Mouse (Mus musculus) bone marrow macrophage, adult 2 months (primary cell): ENCODE data around the gene Inpp4a. TPM values are rescaled to one million over a fixed set of nuclear protein-coding genes. Genes with fewer than 3 reads are reported as not detected.

Experiments
- H3K27ac ChIP-seq: 2 replicates; pipeline ENCODE4 v1.5.1; 2012; ENCODE audit warnings: low read depth, low read length; ENCODE audit not compliant: insufficient read depth
- H3K4me1 ChIP-seq: 2 replicates; pipeline ENCODE4 v1.6.1; 2012; ENCODE audit warnings: low read length; ENCODE audit not compliant: control insufficient read depth, insufficient read depth
- H3K4me3 ChIP-seq: 2 replicates; pipeline ENCODE4 v1.5.1; 2012; ENCODE audit warnings: mild to moderate bottlenecking, low read length, moderate library complexity; ENCODE audit not compliant: insufficient read depth
- CTCF ChIP-seq: IDR thresholded peaks from 2 replicates; pipeline ENCODE4 v1.5.1; 2012; ENCODE audit warnings: low read depth, mild to moderate bottlenecking, low read length, moderate library complexity
- POLR2A ChIP-seq: IDR thresholded peaks from 2 replicates; pipeline ENCODE4 v1.6.1; 2012; ENCODE audit warnings: mild to moderate bottlenecking, low read depth, low read length, borderline replicate concordance
- polyA plus RNA-seq: library from polyadenylated mRNA; stranded (reverse); fragments of >200 nt; gene quantifications from 2 replicates; pipeline ENCODE4 v1.2.4, GENCODE M21; 2012; ENCODE audit not compliant: missing spikeins, insufficient read depth, insufficient read length

Inpp4a gene
- polyA plus RNA-seq = 40.1 and 40.7 TPM in 2 replicates

GRCm38 (mm10) chr1:37299540-37300491, at the start of gene Inpp4a:
Inpp4a (plus strand) TSS chr1:37299865.
- H3K27ac ChIP-seq = peak within 1 kb of the TSS; percentile 68

GRCm38 (mm10) chr1:37250643-37251310, 48.9 kb upstream of the Inpp4a start:
- no peak for TF ChIP-seq POLR2A
- TF ChIP-seq CTCF = peak; percentile 80
- Histone ChIP-seq H3K4me3 (no peak overlapping the region), H3K4me1 (peaks cover 4% of the 10 kb centered on the region), H3K27ac (no peak overlapping the region)

More at GRCm38 (mm10) chr1:37299540-37300491, at the start of gene Inpp4a:
- Histone ChIP-seq H3K4me1 (peaks cover 21% of the 10 kb centered on the region), H3K4me3 (peak within 1 kb of the TSS; percentile 73)
- TF ChIP-seq CTCF (no peak), POLR2A (no peak; the same call in 1 of the 2 replicates)

GRCm38 (mm10) chr1:37258443-37258842, 41.2 kb upstream of the Inpp4a start:
- TF ChIP-seq POLR2A = no peak
- TF ChIP-seq CTCF = no peak
- H3K27ac ChIP-seq = no peak overlapping the region
- H3K4me1 ChIP-seq = no peaks in the 10 kb centered on the region
- H3K4me3 ChIP-seq = no peak overlapping the region

DNA sequence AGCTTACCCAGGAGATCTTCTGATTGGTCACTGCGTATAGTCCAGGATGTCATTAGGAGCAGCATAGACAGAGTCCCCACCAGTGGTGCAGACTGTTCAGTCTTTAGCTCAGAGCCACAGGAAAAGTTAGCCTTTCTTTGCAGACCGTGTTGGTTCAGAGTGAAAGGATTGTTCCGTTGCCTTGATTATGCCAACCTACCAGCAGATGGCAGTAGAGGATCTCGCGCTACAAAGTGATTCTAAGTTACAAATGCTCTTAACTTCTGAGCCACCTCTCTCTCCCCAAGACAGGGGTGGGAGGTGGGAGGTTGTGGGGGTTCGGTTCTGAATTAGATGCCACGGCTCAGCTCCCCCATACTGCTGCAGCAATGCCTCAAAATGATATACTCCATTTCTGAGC, 27.2 kb upstream of the Inpp4a start:
- no peak overlapping the region for H3K4me3 ChIP-seq
- H3K4me1 ChIP-seq = no peaks in the 10 kb centered on the region
- no peak overlapping the region for H3K27ac ChIP-seq
- TF ChIP-seq CTCF (peak; percentile 55), POLR2A (no peak)

GRCm38 (mm10) chr1:37286556-37286955, 13.1 kb upstream of the Inpp4a start:
- Histone ChIP-seq H3K4me1 (no peaks in the 10 kb centered on the region), H3K27ac (no peak overlapping the region), H3K4me3 (no peak overlapping the region)
- TF ChIP-seq CTCF (no peak), POLR2A (no peak)

GRCm38 (mm10) chr1:37287748-37288147, 11.9 kb upstream of the Inpp4a start:
- TF ChIP-seq POLR2A = no peak
- TF ChIP-seq CTCF = no peak
- no peak overlapping the region for H3K27ac ChIP-seq

GRCm38 (mm10) chr1:37288181-37288935, 11.3 kb upstream of the Inpp4a start:
- TF ChIP-seq CTCF (no peak), POLR2A (no peak)
- H3K4me3 ChIP-seq = no peak overlapping the region
- H3K4me1 ChIP-seq = no peaks in the 10 kb centered on the region
- no peak overlapping the region for H3K27ac ChIP-seq

More at GRCm38 (mm10) chr1:37287748-37288147, 11.9 kb upstream of the Inpp4a start:
- Histone ChIP-seq H3K4me3 (no peak overlapping the region), H3K4me1 (no peaks in the 10 kb centered on the region)

DNA sequence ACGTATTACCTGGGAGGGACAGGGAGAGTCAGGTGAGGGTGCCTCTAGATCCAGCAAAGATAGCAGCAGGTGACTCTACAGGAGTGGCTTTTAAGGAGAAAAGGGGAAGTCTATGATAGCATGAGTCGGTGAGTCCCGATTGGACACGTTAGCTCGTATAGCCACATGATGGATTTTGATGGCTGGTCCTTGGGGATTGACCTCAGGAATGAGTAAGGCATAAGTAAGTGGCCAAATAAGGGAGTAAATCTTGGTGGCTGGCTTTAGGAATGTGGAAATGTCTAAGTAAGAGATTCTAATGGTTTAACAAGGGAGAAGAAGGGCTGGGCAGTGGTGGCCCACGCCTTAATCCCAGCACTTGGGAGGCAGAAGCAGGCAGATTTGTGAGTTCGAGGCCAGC, 10.7 kb upstream of the Inpp4a start:
- Histone ChIP-seq H3K4me3 (no peak overlapping the region), H3K27ac (no peak overlapping the region), H3K4me1 (no peaks in the 10 kb centered on the region)
- TF ChIP-seq CTCF (no peak), POLR2A (no peak)

GRCm38 (mm10) chr1:37296414-37296813, 3.3 kb upstream of the Inpp4a start:
- peaks cover 13% of the 10 kb centered on the region for H3K4me1 ChIP-seq

More at GRCm38 (mm10) chr1:37296414-37296813, 3.3 kb upstream of the Inpp4a start:
- TF ChIP-seq POLR2A = no peak
- no peak for TF ChIP-seq CTCF
- Histone ChIP-seq H3K4me3 (no peak overlapping the region), H3K27ac (no peak overlapping the region)
